Mouse (Mus musculus) liver, postnatal 0 days (tissue): ENCODE data around the gene Nfib.

Experiments used
- CTCF ChIP-seq: sonication (generic); IDR thresholded peaks from 2 replicates; pipeline ENCODE4 v1.5.1; 2016; ENCODE audit warnings: antibody characterized with exemption, low read depth
- EP300 ChIP-seq: IDR thresholded peaks from 2 replicates; pipeline ENCODE4 v1.6.1; 2016; ENCODE audit warnings: antibody characterized with exemption, low read depth, mild to moderate bottlenecking

GRCm38 (mm10) chr4:82667271-82667872, 38.2 kb downstream of the Nfib start:
- TF ChIP-seq CTCF (no peak), EP300 (no peak)
